Mouse (Mus musculus) liver, embryonic 15.5 days (tissue): ENCODE results near the gene Ube2d3. TPM values are rescaled to one million over a fixed set of nuclear protein-coding genes. Genes with fewer than 3 reads are reported as not detected.

Experiments
- ATAC-seq: fragments of 200-750 bp; cut with Nextera tagmentation; 2 replicates; pipeline ENCODE4 v1.8.0; 2017; ENCODE audit warnings: moderate number of reproducible peaks, mild to moderate bottlenecking, moderate library complexity; ENCODE audit not compliant: insufficient read depth
- H3K27ac ChIP-seq: fragments of 300-500 bp; sonication (generic); replicated peaks from 2 replicates; pipeline ENCODE4 v1.5.1; 2015; ENCODE audit warnings: mild to moderate bottlenecking, inconsistent platforms
- H3K27me3 ChIP-seq: fragments of 300-500 bp; sonication (generic); 2 replicates; pipeline ENCODE4 v1.6.1; 2015; ENCODE audit warnings: mild to moderate bottlenecking, inconsistent platforms
- H3K36me3 ChIP-seq: fragments of 300-500 bp; sonication (generic); replicated peaks from 2 replicates; pipeline ENCODE4 v1.6.1; 2015; ENCODE audit warnings: moderate library complexity, mild to moderate bottlenecking, inconsistent platforms
- H3K4me1 ChIP-seq: fragments of 300-500 bp; sonication (generic); replicated peaks from 2 replicates; pipeline ENCODE4 v1.6.1; 2015; ENCODE audit warnings: inconsistent platforms
- H3K4me2 ChIP-seq: fragments of 300-500 bp; sonication (generic); 2 replicates; pipeline ENCODE4 v1.6.1; 2015; ENCODE audit warnings: moderate library complexity, mild to moderate bottlenecking, inconsistent platforms
- H3K4me3 ChIP-seq: fragments of 300-500 bp; sonication (generic); replicated peaks from 2 replicates; pipeline ENCODE4 v1.5.1; 2015; ENCODE audit warnings: mild to moderate bottlenecking, inconsistent platforms
- H3K9ac ChIP-seq: fragments of 300-500 bp; sonication (generic); 2 replicates; pipeline ENCODE4 v1.6.1; 2015; ENCODE audit warnings: moderate library complexity, mild to moderate bottlenecking, inconsistent platforms
- H3K9me3 ChIP-seq: fragments of 300-500 bp; sonication (generic); replicated peaks from 2 replicates; pipeline ENCODE4 v1.6.1; 2016; ENCODE audit warnings: inconsistent platforms
- WGBS: fragments of 180-500 bp; shearing (Covaris S2); methylation state at CpG from one replicate; pipeline ENCODE4 v1.1.7; 2015; ENCODE audit warnings: mixed read lengths; ENCODE audit not compliant: insufficient replicate concordance; 5-methylcytosine and 5-hydroxymethylcytosine counted together
- polyA plus RNA-seq: library from polyadenylated mRNA; unstranded; fragments of >200 nt; fragmentation: Nextera tagmentation; extraction: Ambion mirVana; gene quantifications from 2 replicates; pipeline ENCODE4 v1.2.1, GENCODE M21; 2015

The Ube2d3 gene
- polyA plus RNA-seq, 1 experiment from 2014 or later = 230 TPM

DNA sequence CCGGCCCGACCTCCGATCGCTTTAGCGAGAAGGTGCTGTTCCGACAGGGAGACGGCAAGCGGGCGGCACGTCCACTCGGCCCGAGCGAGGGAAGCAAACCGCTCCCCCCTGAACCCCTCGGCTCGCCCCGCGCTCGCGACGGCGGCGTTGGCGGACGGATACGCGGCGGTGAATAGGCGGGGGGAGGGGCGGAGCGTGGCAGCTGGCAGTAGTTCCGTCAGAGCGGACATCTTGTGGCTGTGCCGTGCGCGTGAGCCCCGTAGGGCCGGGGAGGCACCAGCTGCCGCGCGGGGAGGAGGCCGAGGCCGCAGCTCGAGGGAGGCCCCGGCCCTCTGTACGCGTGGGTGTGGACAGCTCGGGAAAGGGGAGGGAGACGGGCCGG is 573 bp downstream of the Ube2d3 start:
- Histone ChIP-seq H3K9ac (peak overlapping the region; percentile 97), H3K4me1 (peaks cover 29% of the 10 kb centered on the region), H3K27ac (peak overlapping the region; percentile 100), H3K4me3 (peak overlapping the region; percentile 87), H3K36me3 (peaks cover 19% of the 10 kb centered on the region), H3K27me3 (no peaks in the 10 kb centered on the region), H3K9me3 (no peaks in the 10 kb centered on the region), H3K4me2 (peak overlapping the region; percentile 81)
- ATAC-seq = peak; percentile 68
- under 1% methylated on average over 48 of the region's 50 CpGs for WGBS

DNA sequence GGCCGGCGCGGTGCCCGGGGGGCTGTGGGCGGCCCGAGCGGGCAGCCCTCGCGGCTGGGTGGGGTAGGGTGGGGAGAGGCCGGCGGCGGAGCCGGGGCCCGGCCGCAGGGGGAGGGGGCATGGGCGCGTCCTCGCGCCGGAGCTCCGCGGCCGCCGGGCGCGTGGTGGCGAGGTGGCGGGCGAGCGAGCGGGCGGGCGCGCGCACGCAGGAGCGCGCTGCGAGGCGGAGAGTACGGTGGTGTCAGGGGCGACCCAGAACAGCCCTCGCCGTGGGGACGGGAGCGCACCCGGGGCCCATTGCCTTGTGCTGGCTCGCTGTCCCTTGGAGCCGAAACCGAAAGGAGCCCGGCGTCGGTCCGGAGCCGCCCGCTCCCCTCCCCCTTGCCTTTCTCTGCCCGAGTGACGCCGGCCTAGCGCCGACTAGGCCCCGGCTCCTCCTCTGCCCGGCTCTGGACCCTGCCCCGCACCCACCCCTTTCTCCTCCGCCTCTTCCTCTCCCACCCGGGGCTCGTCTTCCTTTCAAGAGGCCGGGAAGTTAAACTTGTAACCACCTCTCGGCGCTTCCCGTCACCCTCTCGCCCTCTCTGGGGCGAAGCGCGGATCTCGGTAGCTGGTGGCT is 1.1 kb downstream of the Ube2d3 start:
- Histone ChIP-seq H3K27ac (peak overlapping the region; percentile 100), H3K9me3 (no peaks in the 10 kb centered on the region), H3K4me3 (peak overlapping the region; percentile 87), H3K36me3 (peaks cover 20% of the 10 kb centered on the region), H3K4me1 (peaks cover 31% of the 10 kb centered on the region), H3K4me2 (peak overlapping the region; percentile 81), H3K27me3 (no peaks in the 10 kb centered on the region), H3K9ac (peak overlapping the region; percentile 97)
- 1% methylated on average over 59 of the region's 76 CpGs for WGBS
- peak; percentile 68 for ATAC-seq

GRCm38 (mm10) chr3:135439651-135440050 is 1.7 kb downstream of the Ube2d3 start:
- Histone ChIP-seq H3K4me1 (peaks cover 31% of the 10 kb centered on the region), H3K4me3 (peak overlapping the region; percentile 87), H3K27me3 (no peaks in the 10 kb centered on the region), H3K27ac (peak overlapping the region; percentile 100), H3K4me2 (peak overlapping the region; percentile 81), H3K36me3 (peaks cover 18% of the 10 kb centered on the region), H3K9me3 (no peaks in the 10 kb centered on the region), H3K9ac (peak overlapping the region; percentile 97)
- whole genome bisulfite sequencing = under 1% methylated on average over 15 of the region's 15 CpGs
- no peak for ATAC-seq

DNA sequence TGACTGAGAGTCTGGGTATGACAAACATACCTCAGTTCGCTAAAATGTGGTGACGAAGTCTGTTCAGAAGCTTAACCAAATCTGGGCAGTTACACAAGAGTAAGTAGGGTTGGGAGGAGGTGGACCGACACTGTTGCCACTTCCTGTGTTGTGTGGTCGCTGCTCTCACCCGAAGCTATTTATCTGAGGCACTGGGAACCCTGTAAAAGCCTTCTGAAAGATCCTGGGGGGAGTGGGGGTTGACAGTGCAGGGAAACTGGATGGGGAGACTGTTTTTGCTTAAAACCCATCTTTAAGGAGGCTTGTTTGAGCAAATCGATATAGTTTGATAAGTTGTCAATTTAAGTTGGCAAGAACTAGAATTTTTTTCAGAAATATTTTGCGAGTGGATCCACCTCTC is 2.3 kb downstream of the Ube2d3 start:
- 6% methylated on average over 7 of the region's 7 CpGs for WGBS
- H3K4me2 ChIP-seq = peak overlapping the region; percentile 81
- ATAC-seq = no peak

GRCm38 (mm10) chr3:135440621-135441020 is 2.7 kb downstream of the Ube2d3 start:
- Histone ChIP-seq H3K27ac (peak overlapping the region; percentile 100), H3K9me3 (no peaks in the 10 kb centered on the region), H3K4me2 (peak overlapping the region; percentile 81), H3K9ac (peak overlapping the region; percentile 97), H3K4me3 (peak overlapping the region; percentile 87), H3K4me1 (peaks cover 34% of the 10 kb centered on the region), H3K27me3 (no peaks in the 10 kb centered on the region), H3K36me3 (peaks cover 18% of the 10 kb centered on the region)
- ATAC-seq = no peak
- 23% methylated on average over 10 of the region's 10 CpGs for WGBS

More for the DNA sequence above, 2.3 kb downstream of the Ube2d3 start:
- Histone ChIP-seq H3K36me3 (peaks cover 20% of the 10 kb centered on the region), H3K4me1 (peaks cover 34% of the 10 kb centered on the region), H3K9me3 (no peaks in the 10 kb centered on the region), H3K27me3 (no peaks in the 10 kb centered on the region), H3K27ac (peak overlapping the region; percentile 100), H3K9ac (peak overlapping the region; percentile 97), H3K4me3 (peak overlapping the region; percentile 87)

- H3K36me3 ChIP-seq = peaks cover 31% of the 10 kb centered on the region
- ATAC-seq = no peak
- peaks cover 21% of the 10 kb centered on the region for H3K4me1 ChIP-seq
- no peaks in the 10 kb centered on the region for H3K27me3 ChIP-seq
- H3K9me3 ChIP-seq = no peaks in the 10 kb centered on the region
- H3K4me3 ChIP-seq = no peak overlapping the region
- H3K4me2 ChIP-seq = no peak overlapping the region
- no peak overlapping the region for H3K9ac ChIP-seq
- no peak overlapping the region for H3K27ac ChIP-seq
These were observed 7.0 kb downstream of the Ube2d3 start for GRCm38 (mm10) chr3:135444930-135445329.

DNA sequence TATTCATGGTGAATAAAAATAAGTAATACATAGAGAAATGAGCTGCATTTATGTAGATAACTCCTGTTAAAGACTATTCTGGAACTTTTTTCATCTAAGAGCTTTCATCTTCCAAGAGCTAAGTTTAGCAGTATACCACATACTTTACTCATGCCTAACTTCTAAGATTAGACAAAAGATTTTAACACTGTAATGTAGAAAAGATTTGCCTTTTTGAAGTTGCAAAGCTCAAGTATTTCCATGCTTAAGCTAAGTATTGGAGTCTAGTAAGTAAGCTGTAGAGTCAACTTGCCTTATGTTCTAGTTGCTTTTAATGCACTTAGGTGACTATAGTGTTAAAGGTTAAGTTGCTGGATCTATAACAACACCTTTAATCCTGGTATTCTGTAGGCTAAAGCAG is 21.0 kb downstream of the Ube2d3 start:
- ATAC-seq = no peak
- H3K36me3 ChIP-seq = peaks cover 68% of the 10 kb centered on the region
- no peak overlapping the region for H3K4me2 ChIP-seq
- no peaks in the 10 kb centered on the region for H3K9me3 ChIP-seq
- no peak overlapping the region for H3K4me3 ChIP-seq
- H3K9ac ChIP-seq = no peak overlapping the region
- H3K4me1 ChIP-seq = no peaks in the 10 kb centered on the region
- no peak overlapping the region for H3K27ac ChIP-seq
- no peaks in the 10 kb centered on the region for H3K27me3 ChIP-seq

DNA sequence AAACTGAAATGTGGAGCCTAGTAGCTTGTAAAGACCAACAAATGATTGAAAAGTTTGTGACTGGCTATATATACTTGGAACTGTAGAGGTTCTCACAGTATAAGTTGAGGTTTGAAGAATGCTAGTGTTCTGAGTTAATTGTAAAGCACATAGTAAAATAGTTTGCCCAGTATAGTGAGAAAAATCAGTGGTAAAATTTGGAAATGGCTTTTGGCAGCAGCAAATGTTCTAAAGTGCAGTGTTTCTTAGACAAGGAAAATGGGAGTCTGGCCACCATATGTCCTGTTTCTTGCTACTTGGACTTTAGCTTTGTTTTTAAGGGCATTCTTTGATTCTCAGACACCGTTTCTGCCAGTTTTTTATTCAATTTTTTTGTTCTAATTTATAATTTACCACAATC is 30.5 kb downstream of the Ube2d3 start:
- no peak for ATAC-seq
- 85% methylated on average over 1 of the region's 1 CpGs for WGBS
- no peak overlapping the region for H3K9ac ChIP-seq
- H3K9me3 ChIP-seq = no peaks in the 10 kb centered on the region
- no peaks in the 10 kb centered on the region for H3K27me3 ChIP-seq
- H3K27ac ChIP-seq = no peak overlapping the region
- no peaks in the 10 kb centered on the region for H3K4me1 ChIP-seq
- peaks cover 28% of the 10 kb centered on the region for H3K36me3 ChIP-seq
- H3K4me2 ChIP-seq = no peak overlapping the region
- H3K4me3 ChIP-seq = no peak overlapping the region

DNA sequence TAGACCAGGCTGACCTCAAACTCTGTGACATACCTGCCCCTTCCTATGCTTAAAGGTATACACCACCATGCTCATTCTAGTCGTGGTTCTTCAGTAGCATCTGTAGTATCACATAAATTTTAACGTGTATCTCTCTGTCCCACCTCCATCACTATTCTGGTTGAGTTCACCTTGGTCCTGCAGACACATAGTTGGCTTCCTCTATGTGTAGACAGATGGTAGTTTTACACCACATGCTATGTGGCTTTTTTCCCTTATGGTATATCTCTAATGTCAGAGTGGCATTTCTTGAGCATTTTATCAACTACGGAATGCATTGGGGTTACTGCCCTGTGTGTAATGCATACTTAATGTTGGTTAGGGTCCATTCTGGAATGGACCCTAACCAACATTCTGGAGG is 31.2 kb downstream of the Ube2d3 start:
- Histone ChIP-seq H3K4me3 (no peak overlapping the region), H3K9me3 (no peaks in the 10 kb centered on the region), H3K27me3 (no peaks in the 10 kb centered on the region), H3K4me1 (no peaks in the 10 kb centered on the region), H3K27ac (no peak overlapping the region), H3K9ac (no peak overlapping the region), H3K4me2 (no peak overlapping the region), H3K36me3 (peaks cover 22% of the 10 kb centered on the region)
- WGBS = 44% methylated on average over 3 of the region's 3 CpGs
- ATAC-seq = no peak

DNA sequence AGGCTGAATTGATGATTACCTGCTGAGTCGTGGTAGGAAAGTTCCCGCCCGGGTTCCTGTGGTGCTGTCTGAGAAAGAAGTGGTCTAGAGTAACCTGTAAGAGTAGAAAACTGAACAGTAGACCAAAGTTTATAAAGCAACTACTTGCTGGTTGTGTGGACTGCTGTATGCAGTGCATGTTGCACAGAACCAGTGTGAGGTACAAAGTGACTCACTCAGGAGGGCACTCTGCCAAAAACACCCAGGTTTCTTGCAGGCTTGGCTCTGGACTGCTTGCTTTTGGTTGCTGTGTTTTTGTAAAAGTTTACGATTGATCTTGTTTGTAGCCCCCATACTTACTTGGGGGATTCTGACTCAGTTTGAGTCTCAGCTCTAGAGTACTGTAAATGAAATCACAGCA is 32.0 kb downstream of the Ube2d3 start:
- no peaks in the 10 kb centered on the region for H3K4me1 ChIP-seq
- H3K27ac ChIP-seq = no peak overlapping the region
- H3K36me3 ChIP-seq = peaks cover 14% of the 10 kb centered on the region
- no peaks in the 10 kb centered on the region for H3K27me3 ChIP-seq
- H3K9ac ChIP-seq = no peak overlapping the region
- ATAC-seq = peak; percentile 36; the same call in 1 of the 2 replicates
- H3K4me2 ChIP-seq = no peak overlapping the region
- H3K4me3 ChIP-seq = no peak overlapping the region
- H3K9me3 ChIP-seq = no peaks in the 10 kb centered on the region
- WGBS = 44% methylated on average over 4 of the region's 4 CpGs

- Histone ChIP-seq H3K9ac (no peak overlapping the region), H3K9me3 (no peaks in the 10 kb centered on the region), H3K4me2 (no peak overlapping the region), H3K4me1 (no peaks in the 10 kb centered on the region), H3K36me3 (peaks cover 14% of the 10 kb centered on the region), H3K27ac (no peak overlapping the region), H3K4me3 (no peak overlapping the region), H3K27me3 (no peaks in the 10 kb centered on the region)
- no peak for ATAC-seq
- 21% methylated on average over 1 of the region's 1 CpGs for WGBS
These were observed 32.9 kb downstream of the Ube2d3 start for GRCm38 (mm10) chr3:135470823-135471222.

GRCm38 (mm10) chr3:135475025-135475424 is 37.1 kb downstream of the Ube2d3 start:
- no peak overlapping the region for H3K9ac ChIP-seq
- no peak for ATAC-seq
- H3K9me3 ChIP-seq = no peaks in the 10 kb centered on the region
- H3K36me3 ChIP-seq = no peaks in the 10 kb centered on the region
- no peaks in the 10 kb centered on the region for H3K4me1 ChIP-seq
- H3K4me3 ChIP-seq = no peak overlapping the region
- H3K27ac ChIP-seq = no peak overlapping the region
- H3K4me2 ChIP-seq = no peak overlapping the region
- 77% methylated on average over 8 of the region's 8 CpGs for WGBS
- no peaks in the 10 kb centered on the region for H3K27me3 ChIP-seq
